Mouse (Mus musculus) adrenal gland, adult 2 months (tissue): ENCODE data around the gene Vgll3. TPM values are rescaled to one million over a fixed set of nuclear protein-coding genes. Genes with fewer than 3 reads are reported as not detected.

Experiments
- DNase-seq: peaks from one replicate; pipeline ENCODE4 v3.0.0; 2021
- long read RNA-seq: library from polyadenylated mRNA; stranded (forward); transcript quantifications from one replicate; pipeline ENCODE4 v2.0.0, GENCODE M21; 2021
- polyA plus RNA-seq: library from polyadenylated mRNA; depleted of rRNA; stranded (reverse); fragments of >200 nt; gene quantifications from 2 replicates; pipeline ENCODE4 v1.2.3, GENCODE M21; 2012; rRNA removed
- total RNA-seq, 2 experiments: library from RNA; stranded (reverse); gene quantifications; 2 replicates each; pipeline ENCODE4 v1.2.3; 2021

The Vgll3 gene
- total RNA-seq (1 to 10 TPM; 3.3 to 4.7 TPM), polyA plus RNA-seq (3.8 and 4.1 TPM in 2 replicates)
- long read RNA-seq, partial matches to known transcripts = 0 of 2 reads
- long read RNA-seq, other reads (novel, unspliced or antisense) = 0 of 2 reads

- DNase-seq = peak; percentile 60
Measured at GRCm38 (mm10) chr16:65814918-65815881, at the start of gene Vgll3. Gene Vgll3 (plus strand): TSS chr16:65815257.

- DNase-seq = no peak
Measured at GRCm38 (mm10) chr16:65765976-65766375, 49.1 kb upstream of the Vgll3 start.

GRCm38 (mm10) chr16:65785959-65786358 lies 29.1 kb upstream of the Vgll3 start:
- no peak for DNase-seq

GRCm38 (mm10) chr16:65816059-65816458 lies 1.0 kb downstream of the Vgll3 start:
- DNase-seq = no peak

GRCm38 (mm10) chr16:65818779-65819178 lies 3.7 kb downstream of the Vgll3 start:
- DNase-seq = no peak

- no peak for DNase-seq
Measured at GRCm38 (mm10) chr16:65820803-65821202, 5.7 kb downstream of the Vgll3 start.

- DNase-seq = no peak
Measured at GRCm38 (mm10) chr16:65823721-65824120, 8.7 kb downstream of the Vgll3 start.

GRCm38 (mm10) chr16:65828141-65828565 lies 13.1 kb downstream of the Vgll3 start:
- no peak for DNase-seq

GRCm38 (mm10) chr16:65829096-65829495 lies 14.0 kb downstream of the Vgll3 start:
- no peak for DNase-seq

- no peak for DNase-seq
Measured at GRCm38 (mm10) chr16:65834721-65835120, 19.7 kb downstream of the Vgll3 start.

GRCm38 (mm10) chr16:65850126-65850525 lies 35.1 kb downstream of the Vgll3 start:
- DNase-seq = no peak

GRCm38 (mm10) chr16:65864471-65864870 lies 49.4 kb downstream of the Vgll3 start:
- no peak for DNase-seq

GRCm38 (mm10) chr16:65867927-65868326 lies 52.9 kb downstream of the Vgll3 start:
- DNase-seq = no peak

- no peak for DNase-seq
Measured at GRCm38 (mm10) chr16:65868933-65869332, 53.9 kb downstream of the Vgll3 start.

- DNase-seq = no peak
Measured at GRCm38 (mm10) chr16:65888940-65889339, 73.9 kb downstream of the Vgll3 start.
